Mouse (Mus musculus) midbrain, embryonic 13.5 days (tissue): ENCODE results near the gene Dnajb14. TPM values are rescaled to one million over a fixed set of nuclear protein-coding genes. Genes with fewer than 3 reads are reported as not detected.
"Not testable (repeated sequence)": the region's sequence is repeated elsewhere in the genome, so short reads cannot be mapped to it uniquely, and the experiment has no call there.

Experiments used
- ATAC-seq: fragments of 200-750 bp; cut with Nextera tagmentation; 2 replicates; pipeline ENCODE4 v1.8.0; 2017; ENCODE audit warnings: mild to moderate bottlenecking, moderate TSS enrichment, moderate library complexity
- H3K27ac ChIP-seq: fragments of 300-500 bp; sonication (generic); 2 replicates; pipeline ENCODE4 v1.5.1; 2015; ENCODE audit warnings: inconsistent platforms, mild to moderate bottlenecking, moderate library complexity
- H3K27me3 ChIP-seq: fragments of 300-500 bp; sonication (generic); 2 replicates; pipeline ENCODE4 v1.6.1; 2015; ENCODE audit warnings: mild to moderate bottlenecking, inconsistent platforms
- H3K36me3 ChIP-seq: fragments of 300-500 bp; sonication (generic); 2 replicates; pipeline ENCODE4 v1.6.1; 2015; ENCODE audit warnings: mild to moderate bottlenecking, inconsistent platforms
- H3K4me1 ChIP-seq: fragments of 300-500 bp; sonication (generic); replicated peaks from 2 replicates; pipeline ENCODE4 v1.6.1; 2015; ENCODE audit warnings: inconsistent platforms
- H3K4me2 ChIP-seq: fragments of 300-500 bp; sonication (generic); replicated peaks from 2 replicates; pipeline ENCODE4 v1.6.1; 2015; ENCODE audit warnings: moderate library complexity, mild to moderate bottlenecking, inconsistent platforms
- H3K4me3 ChIP-seq: fragments of 300-500 bp; sonication (generic); replicated peaks from 2 replicates; pipeline ENCODE4 v1.5.1; 2015; ENCODE audit warnings: mild to moderate bottlenecking, inconsistent platforms
- H3K9ac ChIP-seq: fragments of 300-500 bp; sonication (generic); replicated peaks from 2 replicates; pipeline ENCODE4 v1.6.1; 2015; ENCODE audit warnings: mild to moderate bottlenecking, inconsistent platforms
- H3K9me3 ChIP-seq: fragments of 300-500 bp; sonication (generic); 2 replicates; pipeline ENCODE4 v1.6.1; 2016; ENCODE audit warnings: mild to moderate bottlenecking, inconsistent platforms
- WGBS: fragments of 180-500 bp; shearing (Covaris S2); methylation state at CpG from one replicate; pipeline ENCODE4 v1.1.7; 2015; 5-methylcytosine and 5-hydroxymethylcytosine counted together
- polyA plus RNA-seq: library from polyadenylated mRNA; unstranded; fragments of >200 nt; fragmentation: Nextera tagmentation; extraction: Ambion mirVana; gene quantifications from 2 replicates; pipeline ENCODE4 v1.2.1, GENCODE M21; 2015

Gene Dnajb14
- polyA plus RNA-seq, 1 experiment from 2014 or later = 12.1 TPM

GRCm38 (mm10) chr3:137893789-137894188 lies 26.3 kb downstream of the Dnajb14 start:
- no peak for ATAC-seq
- 76% methylated on average over 4 of the region's 4 CpGs for WGBS
- H3K4me2 ChIP-seq = no peak overlapping the region
- no peaks in the 10 kb centered on the region for H3K4me1 ChIP-seq
- no peak overlapping the region for H3K27ac ChIP-seq
- H3K36me3 ChIP-seq = peaks cover 38% of the 10 kb centered on the region
- no peaks in the 10 kb centered on the region for H3K27me3 ChIP-seq
- no peak overlapping the region for H3K9ac ChIP-seq
- H3K9me3 ChIP-seq = no peaks in the 10 kb centered on the region
- H3K4me3 ChIP-seq = no peak overlapping the region

GRCm38 (mm10) chr3:137895196-137895595 lies 27.7 kb downstream of the Dnajb14 start:
- Histone ChIP-seq H3K27ac (no peak overlapping the region), H3K36me3 (peaks cover 30% of the 10 kb centered on the region), H3K4me3 (no peak overlapping the region), H3K27me3 (no peaks in the 10 kb centered on the region), H3K9ac (no peak overlapping the region), H3K4me1 (no peaks in the 10 kb centered on the region), H3K4me2 (no peak overlapping the region), H3K9me3 (no peaks in the 10 kb centered on the region)
- 94% methylated on average over 3 of the region's 3 CpGs for WGBS
- ATAC-seq = no peak

GRCm38 (mm10) chr3:137896386-137896785 lies 28.9 kb downstream of the Dnajb14 start:
- Histone ChIP-seq H3K27me3 (no peaks in the 10 kb centered on the region), H3K9me3 (no peaks in the 10 kb centered on the region), H3K9ac (no peak overlapping the region), H3K36me3 (peaks cover 30% of the 10 kb centered on the region), H3K4me3 (no peak overlapping the region), H3K4me1 (no peaks in the 10 kb centered on the region), H3K27ac (no peak overlapping the region), H3K4me2 (no peak overlapping the region)
- ATAC-seq = no peak
- 83% methylated on average over 4 of the region's 4 CpGs for WGBS

GRCm38 (mm10) chr3:137896867-137897266 lies 29.4 kb downstream of the Dnajb14 start:
- WGBS = 96% methylated on average over 3 of the region's 3 CpGs
- no peak overlapping the region for H3K4me2 ChIP-seq
- H3K9me3 ChIP-seq = no peaks in the 10 kb centered on the region
- no peak overlapping the region for H3K27ac ChIP-seq
- no peak overlapping the region for H3K9ac ChIP-seq
- H3K27me3 ChIP-seq = no peaks in the 10 kb centered on the region
- H3K36me3 ChIP-seq = peaks cover 30% of the 10 kb centered on the region
- ATAC-seq = no peak
- no peak overlapping the region for H3K4me3 ChIP-seq
- H3K4me1 ChIP-seq = no peaks in the 10 kb centered on the region

GRCm38 (mm10) chr3:137897685-137898084 lies 30.2 kb downstream of the Dnajb14 start:
- Histone ChIP-seq H3K27ac (no peak overlapping the region), H3K9ac (no peak overlapping the region)
- no peak for ATAC-seq

GRCm38 (mm10) chr3:137900149-137900548 lies 32.7 kb downstream of the Dnajb14 start:
- no peaks in the 10 kb centered on the region for H3K27me3 ChIP-seq
- H3K27ac ChIP-seq = no peak overlapping the region
- H3K9me3 ChIP-seq = no peaks in the 10 kb centered on the region
- H3K9ac ChIP-seq = no peak overlapping the region
- H3K4me3 ChIP-seq = no peak overlapping the region
- 72% methylated on average over 10 of the region's 10 CpGs for WGBS
- ATAC-seq = no peak
- peaks cover 31% of the 10 kb centered on the region for H3K36me3 ChIP-seq
- no peak overlapping the region for H3K4me2 ChIP-seq
- H3K4me1 ChIP-seq = no peaks in the 10 kb centered on the region

More at GRCm38 (mm10) chr3:137897685-137898084, 30.2 kb downstream of the Dnajb14 start:
- Histone ChIP-seq H3K9me3 (no peaks in the 10 kb centered on the region), H3K4me3 (no peak overlapping the region), H3K27me3 (no peaks in the 10 kb centered on the region), H3K4me2 (no peak overlapping the region), H3K36me3 (peaks cover 32% of the 10 kb centered on the region), H3K4me1 (no peaks in the 10 kb centered on the region)
- WGBS = 93% methylated on average over 5 of the region's 5 CpGs

GRCm38 (mm10) chr3:137913093-137913492 lies 45.6 kb downstream of the Dnajb14 start:
- Histone ChIP-seq H3K9me3 (no peaks in the 10 kb centered on the region), H3K36me3 (peaks cover 8% of the 10 kb centered on the region), H3K9ac (no peak overlapping the region), H3K4me1 (peaks cover 10% of the 10 kb centered on the region), H3K27me3 (no peaks in the 10 kb centered on the region), H3K4me3 (no peak overlapping the region), H3K4me2 (no peak overlapping the region), H3K27ac (no peak overlapping the region)
- ATAC-seq = no peak
- 74% methylated on average over 2 of the region's 2 CpGs for WGBS

- not testable (repeated sequence) for H3K27ac ChIP-seq, H3K4me2 ChIP-seq, H3K9me3 ChIP-seq, H3K36me3 ChIP-seq, ATAC-seq, H3K27me3 ChIP-seq, H3K4me3 ChIP-seq, H3K9ac ChIP-seq
- peaks cover 18% of the 10 kb centered on the region for H3K4me1 ChIP-seq
- 80% methylated on average over 1 of the region's 1 CpGs for WGBS
Observed at GRCm38 (mm10) chr3:137914567-137914966, 47.1 kb downstream of the Dnajb14 start.

- Histone ChIP-seq H3K36me3 (peaks cover 16% of the 10 kb centered on the region), H3K9ac (peak overlapping the region; percentile 62), H3K4me1 (peaks cover 20% of the 10 kb centered on the region), H3K4me3 (peak overlapping the region; percentile 82), H3K9me3 (no peaks in the 10 kb centered on the region), H3K27me3 (no peaks in the 10 kb centered on the region), H3K27ac (peak overlapping the region; percentile 89), H3K4me2 (peak overlapping the region; percentile 85)
- WGBS = 5% methylated on average over 12 of the region's 12 CpGs
- peak; percentile 42 for ATAC-seq
Observed at GRCm38 (mm10) chr3:137917694-137918171, 50.3 kb downstream of the Dnajb14 start.

- Histone ChIP-seq H3K9ac (peak within 1 kb of the TSS; percentile 78), H3K9me3 (no peaks in the 10 kb centered on the region), H3K4me3 (peak within 1 kb of the TSS; percentile 82), H3K36me3 (peaks cover 16% of the 10 kb centered on the region), H3K27me3 (no peaks in the 10 kb centered on the region), H3K27ac (peak within 1 kb of the TSS; percentile 89), H3K4me2 (peak within 1 kb of the TSS; percentile 85), H3K4me1 (peaks cover 20% of the 10 kb centered on the region)
- ATAC-seq = peak; percentile 95
- under 1% methylated on average over 47 of the region's 47 CpGs for WGBS
Observed at GRCm38 (mm10) chr3:137918172-137918931, 50.9 kb downstream of the Dnajb14 start, which contains the start of gene Lamtor3. Lamtor3 (plus strand) TSS chr3:137918506.

GRCm38 (mm10) chr3:137918932-137919311 lies 51.4 kb downstream of the Dnajb14 start:
- peak overlapping the region; percentile 78 for H3K9ac ChIP-seq
- H3K27ac ChIP-seq = peak overlapping the region; percentile 81; the same call in 1 of the 2 replicates
- H3K36me3 ChIP-seq = peaks cover 22% of the 10 kb centered on the region
- peak overlapping the region; percentile 85 for H3K4me2 ChIP-seq
- H3K4me3 ChIP-seq = peak overlapping the region; percentile 82
- H3K4me1 ChIP-seq = peaks cover 20% of the 10 kb centered on the region
- H3K27me3 ChIP-seq = no peaks in the 10 kb centered on the region
- no peak; the same call in none of the 2 replicates for ATAC-seq
- no peaks in the 10 kb centered on the region for H3K9me3 ChIP-seq
- 22% methylated on average over 6 of the region's 6 CpGs for WGBS

GRCm38 (mm10) chr3:137919398-137919797 lies 51.9 kb downstream of the Dnajb14 start:
- Histone ChIP-seq H3K27ac (no peak overlapping the region), H3K36me3 (peaks cover 25% of the 10 kb centered on the region), H3K9ac (peak overlapping the region; percentile 78), H3K4me3 (peak overlapping the region; percentile 82), H3K4me1 (peaks cover 20% of the 10 kb centered on the region), H3K4me2 (peak overlapping the region; percentile 85), H3K27me3 (no peaks in the 10 kb centered on the region), H3K9me3 (no peaks in the 10 kb centered on the region)
- no peak for ATAC-seq
- 95% methylated on average over 7 of the region's 7 CpGs for WGBS
